Mouse (Mus musculus) small intestine, adult 2 months (tissue): ENCODE measurements around the gene Zbtb9.

Source experiments
- CTCF ChIP-seq: fragments of 200-500 bp; IDR thresholded peaks from 2 replicates; pipeline ENCODE4 v1.5.1; 2012; ENCODE audit warnings: low read depth, mild to moderate bottlenecking, control low read depth, inconsistent platforms, low read length, moderate library complexity, mixed read lengths; ENCODE audit not compliant: insufficient replicate concordance, insufficient read length; ENCODE audit errors: extremely low read depth
- POLR2A ChIP-seq: fragments of 200-500 bp; IDR thresholded peaks from 2 replicates; pipeline ENCODE4 v1.6.1; 2012; ENCODE audit warnings: low read depth, mild to moderate bottlenecking, control low read depth, inconsistent platforms, low read length, moderate library complexity

DNA sequence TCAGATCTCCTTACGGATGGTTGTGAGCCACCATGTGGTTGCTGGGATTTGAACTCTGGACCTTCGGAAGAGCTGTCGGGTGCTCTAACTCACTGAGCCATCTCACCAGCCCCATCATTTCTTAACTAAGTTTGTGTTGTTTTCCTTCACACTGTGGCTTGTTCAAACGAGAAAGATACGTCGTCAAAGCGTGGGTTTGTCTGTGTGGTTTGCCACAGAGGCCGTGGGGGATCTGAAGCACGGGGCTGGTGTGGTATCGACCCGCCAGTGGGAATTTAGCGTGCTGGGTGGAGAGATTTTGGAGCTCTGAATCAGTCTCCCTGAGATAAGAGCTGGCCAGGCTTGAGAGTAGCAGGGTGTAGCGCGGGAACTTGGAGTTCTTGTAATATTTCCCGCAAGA is 25.3 kb downstream of the Zbtb9 start:
- TF ChIP-seq CTCF (no peak), POLR2A (no peak)
